Mouse (Mus musculus): ENCODE results near the gene Ppcdc. TPM values are rescaled to one million over a fixed set of nuclear protein-coding genes. Genes with fewer than 3 reads are reported as not detected.

The Ppcdc gene
- polyA plus RNA-seq, 1 experiment, result 37.5 TPM

- H3K27ac ChIP-seq (ENCODE audit: control insufficient read depth, insufficient read depth, low read depth, low read length), result no peak overlapping the region
- no peaks in the 10 kb centered on the region for H3K27me3 ChIP-seq (ENCODE audit: control insufficient read depth, insufficient read depth, low read length)
- no peaks in the 10 kb centered on the region for H3K36me3 ChIP-seq (ENCODE audit: control insufficient read depth, insufficient read depth, low read length)
- TF ChIP-seq CTCF (IDR thresholded peaks at IDR 0.05; ENCODE audit: control insufficient read depth, insufficient read depth, insufficient replicate concordance, low read depth, low read length) (no peak), POLR2A (IDR thresholded peaks at IDR 0.05; ENCODE audit: control insufficient read depth, low read depth, low read length) (no peak)
- H3K4me1 ChIP-seq (ENCODE audit: control insufficient read depth, insufficient read depth, low read length), result no peaks in the 10 kb centered on the region
- H3K4me3 ChIP-seq (ENCODE audit: control insufficient read depth, low read depth, low read length), result no peak overlapping the region
Observed at GRCm38 (mm10) chr9:57340361-57340760, 99.6 kb downstream of the Ppcdc start.

- TF ChIP-seq CTCF (IDR thresholded peaks at IDR 0.05; ENCODE audit: control insufficient read depth, insufficient read depth, insufficient replicate concordance, low read depth, low read length) (no peak), POLR2A (IDR thresholded peaks at IDR 0.05; ENCODE audit: control insufficient read depth, low read depth, low read length) (no peak)
- H3K36me3 ChIP-seq (ENCODE audit: control insufficient read depth, insufficient read depth, low read length), result no peaks in the 10 kb centered on the region
- H3K4me1 ChIP-seq (ENCODE audit: control insufficient read depth, insufficient read depth, low read length), result no peaks in the 10 kb centered on the region
- no peak overlapping the region for H3K4me3 ChIP-seq (ENCODE audit: control insufficient read depth, low read depth, low read length)
- H3K27ac ChIP-seq (ENCODE audit: control insufficient read depth, insufficient read depth, low read depth, low read length), result no peak overlapping the region
- no peaks in the 10 kb centered on the region for H3K27me3 ChIP-seq (ENCODE audit: control insufficient read depth, insufficient read depth, low read length)
Observed at GRCm38 (mm10) chr9:57339577-57340210, 100.2 kb downstream of the Ppcdc start.

- Histone ChIP-seq H3K36me3 (ENCODE audit: control insufficient read depth, insufficient read depth, low read length) (no peaks in the 10 kb centered on the region), H3K27me3 (ENCODE audit: control insufficient read depth, insufficient read depth, low read length) (no peaks in the 10 kb centered on the region), H3K4me3 (ENCODE audit: control insufficient read depth, low read depth, low read length) (no peak overlapping the region), H3K4me1 (ENCODE audit: control insufficient read depth, insufficient read depth, low read length) (no peaks in the 10 kb centered on the region), H3K27ac (ENCODE audit: control insufficient read depth, insufficient read depth, low read depth, low read length) (no peak overlapping the region)
- no peak for TF ChIP-seq POLR2A (IDR thresholded peaks at IDR 0.05; ENCODE audit: control insufficient read depth, low read depth, low read length)
- TF ChIP-seq CTCF (IDR thresholded peaks at IDR 0.05; ENCODE audit: control insufficient read depth, insufficient read depth, insufficient replicate concordance, low read depth, low read length), result no peak
Observed at GRCm38 (mm10) chr9:57338706-57339105, 101.2 kb downstream of the Ppcdc start.

Other genes with a start within 250 kb of the Ppcdc start
- 0.11 and 0.20 TPM in 2 replicates for gene Trcg1, start 203.6 kb downstream of the Ppcdc start, polyA plus RNA-seq (2012; rRNA removed)
- 87.2 and 99.0 TPM in 2 replicates for gene 1700017B05Rik, start 177.5 kb downstream of the Ppcdc start, polyA plus RNA-seq (2012; rRNA removed)
- gene Scamp5, start 27.9 kb upstream of the Ppcdc start, polyA plus RNA-seq (2012; rRNA removed), result 5.7 and 6.2 TPM in 2 replicates
- 0.20 and 0.55 TPM in 2 replicates for gene Rpp25, start 63.9 kb upstream of the Ppcdc start, polyA plus RNA-seq (2012; rRNA removed)
- 335 and 344 TPM in 2 replicates for gene Cox5a, start 81.2 kb upstream of the Ppcdc start, polyA plus RNA-seq (2012; rRNA removed)
- gene Fam219b, start 97.4 kb upstream of the Ppcdc start, polyA plus RNA-seq (2012; rRNA removed), result 2.3 and 2.8 TPM in 2 replicates
- 268 and 282 TPM in 2 replicates for gene Mpi, start 112.6 kb upstream of the Ppcdc start, polyA plus RNA-seq (2012; rRNA removed)
- gene Scamp2, start 120.8 kb upstream of the Ppcdc start, polyA plus RNA-seq (2012; rRNA removed), result 465 and 495 TPM in 2 replicates
- 9.2 and 9.5 TPM in 2 replicates for gene Ulk3, start 149.3 kb upstream of the Ppcdc start, polyA plus RNA-seq (2012; rRNA removed)
- gene Cplx3, start 166.2 kb upstream of the Ppcdc start, polyA plus RNA-seq (2012; rRNA removed), result 0.16 TPM in 1 of 2 replicates, not detected in the other
- 0.06 TPM in 1 of 2 replicates, not detected in the other for gene Lman1l, start 180.7 kb upstream of the Ppcdc start, polyA plus RNA-seq (2012; rRNA removed)
- gene Csk, start 213.5 kb upstream of the Ppcdc start, polyA plus RNA-seq (2012; rRNA removed), result 13.4 and 13.9 TPM in 2 replicates
- 0.16 and 0.38 TPM in 2 replicates for gene Cyp1a2, start 243.6 kb upstream of the Ppcdc start, polyA plus RNA-seq (2012; rRNA removed)
- gene Cyp1a1, start 247.8 kb upstream of the Ppcdc start, polyA plus RNA-seq (2012; rRNA removed), result 0.09 and 0.11 TPM in 2 replicates

Measured in testis, adult 2 months (tissue).